Mouse (Mus musculus) hematopoietic multipotent progenitor cell, adult 10-12 weeks (in vitro differentiated cells): ENCODE data around the gene Olfr1271. TPM values are rescaled to one million over a fixed set of nuclear protein-coding genes. Genes with fewer than 3 reads are reported as not detected.

Experiments used
- polyA plus RNA-seq: library from polyadenylated mRNA; stranded (reverse); fragments of >175 nt; gene quantifications from 2 replicates; pipeline ENCODE4 v1.2.3, GENCODE M21; 2012; ENCODE audit warnings: low replicate concordance

The Olfr1271 gene
- not detected in 2 replicates for polyA plus RNA-seq

DNA sequence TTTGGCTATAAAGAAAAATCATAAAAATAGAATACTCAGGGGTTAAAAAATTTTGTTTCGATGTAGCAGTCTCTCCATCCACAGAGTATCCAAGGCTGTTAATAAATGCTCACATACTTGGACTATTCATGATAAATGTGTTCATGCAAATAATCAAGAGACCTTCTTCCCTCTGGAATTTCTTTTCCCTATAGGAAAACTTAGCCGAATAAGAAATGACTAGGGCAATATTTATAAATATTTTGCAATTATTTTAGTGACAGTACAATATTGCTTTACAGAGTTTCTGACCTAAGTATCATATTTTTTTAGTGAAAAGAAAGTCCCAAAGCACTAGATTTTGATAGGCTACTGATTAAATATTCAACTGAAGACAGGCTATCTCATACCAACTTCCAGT lies at the start of gene Olfr1271:
Gene Olfr1271 (minus strand): TSS at position 101 of the 400 bp plus-strand sequence.

DNA sequence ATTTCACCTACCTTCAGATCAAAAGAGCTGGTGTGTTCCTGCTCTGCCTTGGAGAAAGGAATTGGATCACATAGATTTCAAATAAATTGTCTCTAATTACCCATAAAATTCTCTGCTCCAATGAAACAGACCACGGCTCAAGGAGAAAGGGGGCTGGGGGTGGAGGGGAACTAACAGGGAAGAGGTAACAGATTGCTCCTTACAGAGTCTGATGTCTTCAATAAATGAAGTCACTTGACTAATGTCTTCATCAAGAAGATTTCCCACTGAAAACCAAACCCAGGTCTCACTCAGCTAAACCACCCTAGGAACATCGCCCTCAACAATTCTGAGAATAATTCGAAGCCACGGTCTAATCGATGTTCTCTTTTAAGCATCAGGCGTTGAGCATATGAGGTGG lies 21.9 kb upstream of the Olfr1271 start, which contains the start of gene Olfr1272:
Gene Olfr1272 (minus strand): TSS at position 101 of the 400 bp plus-strand sequence.

DNA sequence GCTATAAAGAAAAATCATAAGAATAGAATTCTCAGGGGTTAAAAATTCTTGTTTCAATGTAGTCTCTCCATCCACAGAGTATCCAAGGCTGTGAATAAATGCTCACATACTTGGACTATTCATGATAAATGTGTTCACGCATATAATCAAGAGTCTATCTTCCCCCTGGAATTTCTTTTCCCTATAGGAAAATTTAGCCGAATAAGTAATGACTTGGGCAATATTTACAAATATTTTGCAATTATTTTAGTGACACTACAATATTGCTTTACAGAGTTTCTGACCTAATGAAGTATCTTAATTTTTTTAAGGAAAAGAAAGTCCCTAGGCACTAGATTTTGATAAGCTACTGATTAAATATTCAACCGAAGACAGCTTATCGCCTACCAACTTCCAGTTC lies 13.3 kb downstream of the Olfr1271 start, which contains the start of gene Olfr142:
Gene Olfr142 (minus strand): TSS at position 101 of the 400 bp plus-strand sequence.

DNA sequence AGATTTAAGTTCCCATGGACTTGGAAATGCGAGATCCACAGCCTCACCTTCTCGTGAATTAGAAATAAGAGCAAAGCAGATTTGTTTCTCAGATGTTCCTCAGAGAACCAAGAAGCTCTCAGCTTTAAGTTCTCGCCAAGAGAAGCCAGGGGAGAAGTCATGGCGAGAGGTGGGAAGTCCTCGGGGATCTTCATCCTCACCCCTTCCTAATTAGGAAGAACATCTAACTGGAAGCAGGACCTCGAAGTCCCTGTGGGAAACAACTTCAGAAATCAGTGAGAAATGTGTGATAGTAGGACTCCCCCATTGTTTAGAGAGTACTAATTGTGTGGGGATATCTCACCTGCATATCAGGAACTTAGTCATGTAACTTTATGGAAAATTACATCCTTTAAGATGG lies 46.4 kb downstream of the Olfr1271 start, which contains the start of gene Olfr1506:
Gene Olfr1506 (minus strand): TSS at position 101 of the 400 bp plus-strand sequence.

Other genes with a start within 250 kb of the Olfr1271 start
- not detected in 2 replicates for gene Olfr1264, start 245.5 kb downstream of the Olfr1271 start, polyA plus RNA-seq
- gene Olfr1265, start 235.7 kb downstream of the Olfr1271 start, polyA plus RNA-seq, result not detected in 2 replicates
- gene Olfr140, start 207.4 kb downstream of the Olfr1271 start, polyA plus RNA-seq, result not detected in 2 replicates
- gene Olfr1269, start 149.6 kb downstream of the Olfr1271 start, polyA plus RNA-seq, result not detected in 2 replicates
- not detected in 2 replicates for gene Olfr32, start 128.7 kb downstream of the Olfr1271 start, polyA plus RNA-seq
- gene Olfr1270, start 117.9 kb downstream of the Olfr1271 start, polyA plus RNA-seq, result not detected in 2 replicates
- not detected in 2 replicates for gene Olfr1506, start 46.5 kb downstream of the Olfr1271 start, polyA plus RNA-seq
- not detected in 2 replicates for gene Olfr142, start 13.4 kb downstream of the Olfr1271 start, polyA plus RNA-seq
- gene Olfr1272, start 21.8 kb upstream of the Olfr1271 start, polyA plus RNA-seq, result not detected in 2 replicates
- gene Gm13769, start 51.2 kb upstream of the Olfr1271 start, polyA plus RNA-seq, result not detected in 2 replicates
- gene Olfr1274-ps, start 127.7 kb upstream of the Olfr1271 start, polyA plus RNA-seq, result not detected in 2 replicates